Mouse (Mus musculus) spleen, postnatal 10 days (tissue): ENCODE measurements around the gene Rabggtb.
"Not testable (repeated sequence)": the region's sequence is repeated elsewhere in the genome, so short reads cannot be mapped to it uniquely, and the experiment has no call there.

Experiments
- DNase-seq, 2 experiments: peaks; one replicate each; pipeline ENCODE4 v3.0.0; 2021 to 2022; ENCODE audit warnings: low spot score in 2 of 2

The Rabggtb gene

GRCm38 (mm10) chr3:153864636-153865429 lies 48.0 kb downstream of the Rabggtb start:
- DNase-seq, result no peak

- DNase-seq, result no peak
These were observed 49.0 kb downstream of the Rabggtb start for GRCm38 (mm10) chr3:153863816-153864215.

GRCm38 (mm10) chr3:153860392-153860791 lies 52.4 kb downstream of the Rabggtb start:
- DNase-seq, result not testable (repeated sequence)

GRCm38 (mm10) chr3:153858350-153859001 lies 54.3 kb downstream of the Rabggtb start:
- no peak for DNase-seq
